Mouse (Mus musculus) MEL (cell line): ENCODE results near the gene Gimap7. TPM values are rescaled to one million over a fixed set of nuclear protein-coding genes. Genes with fewer than 3 reads are reported as not detected.

ENCODE experiments used
- DNase-seq: peaks from one replicate; pipeline ENCODE4 v3.0.0; 2011; ENCODE audit warnings: low read depth, low spot score
- H3K27ac ChIP-seq: 2 replicates; pipeline ENCODE4 v1.5.1; 2012; ENCODE audit warnings: low read depth, mild to moderate bottlenecking, control low read depth, low read length, moderate library complexity; ENCODE audit not compliant: control insufficient read depth
- H3K27me3 ChIP-seq, 2 experiments: fragments of 150-350 bp in 1 of 2; sonication (generic) in 1 of 2; 2 replicates each; pipeline ENCODE4 v1.6.1; 2012; ENCODE audit warnings: low read length in 2 of 2, mild to moderate bottlenecking in 2 of 2, improper control_type of control experiment in 1 of 2, moderate library complexity in 1 of 2; ENCODE audit not compliant: insufficient read depth in 2 of 2, control insufficient read depth in 1 of 2
- H3K36me3 ChIP-seq, 2 experiments: 2 replicates each; pipeline ENCODE4 v1.6.1; 2012 to 2014; ENCODE audit warnings: low read length in 2 of 2, improper control_type of control experiment in 1 of 2, inconsistent platforms in 1 of 2, mild to moderate bottlenecking in 1 of 2; ENCODE audit not compliant: insufficient read depth in 2 of 2, control insufficient read depth in 1 of 2
- H3K4me1 ChIP-seq, 2 experiments: fragments of 150-350 bp in 1 of 2; sonication (generic) in 1 of 2; 2 replicates each; pipeline ENCODE4 v1.6.1; 2012; ENCODE audit warnings: low read length in 2 of 2, improper control_type of control experiment in 1 of 2, mild to moderate bottlenecking in 1 of 2; ENCODE audit not compliant: insufficient read depth in 2 of 2, control insufficient read depth in 1 of 2
- H3K4me3 ChIP-seq, 2 experiments: fragments of 150-350 bp in 1 of 2; sonication (generic) in 1 of 2; 2 replicates each; pipeline ENCODE4 v1.5.1; 2012; ENCODE audit warnings: low read depth in 2 of 2, low read length in 2 of 2, mild to moderate bottlenecking in 2 of 2, moderate library complexity in 2 of 2, control low read depth in 1 of 2, improper control_type of control experiment in 1 of 2; ENCODE audit not compliant: control insufficient read depth in 1 of 2, insufficient read depth in 1 of 2
- H3K79me2 ChIP-seq: 2 replicates; pipeline ENCODE4 v1.6.1; 2012; ENCODE audit warnings: mild to moderate bottlenecking, low read length, moderate library complexity; ENCODE audit not compliant: control insufficient read depth, poor library complexity, insufficient read depth
- H3K9ac ChIP-seq: 2 replicates; pipeline ENCODE4 v1.6.1; 2012; ENCODE audit warnings: low read depth, mild to moderate bottlenecking, control low read depth, low read length, moderate library complexity; ENCODE audit not compliant: control insufficient read depth, poor library complexity, severe bottlenecking
- H3K9me3 ChIP-seq: fragments of 150-350 bp; sonication (generic); replicated peaks from 2 replicates; pipeline ENCODE4 v1.6.1; 2012; ENCODE audit warnings: mild to moderate bottlenecking, low read length, improper control_type of control experiment, moderate library complexity; ENCODE audit not compliant: insufficient read depth
- CHD1 ChIP-seq: IDR thresholded peaks from 2 replicates; pipeline ENCODE4 v1.6.1; 2012; ENCODE audit warnings: low read depth, mild to moderate bottlenecking, inconsistent platforms, low read length, improper control_type of control experiment
- E2F4 ChIP-seq: IDR thresholded peaks from 2 replicates; pipeline ENCODE4 v1.6.1; 2011; ENCODE audit warnings: low read depth, low read length, improper control_type of control experiment, borderline replicate concordance
- EP300 ChIP-seq, 2 experiments: IDR thresholded peaks; 2 replicates each; pipeline ENCODE4 v1.6.1; 2011; ENCODE audit warnings: improper control_type of control experiment in 2 of 2, low read length in 2 of 2, low read depth in 1 of 2, mild to moderate bottlenecking in 1 of 2
- ETS1 ChIP-seq: IDR thresholded peaks from 2 replicates; pipeline ENCODE4 v1.6.1; 2012; ENCODE audit warnings: low read depth, mild to moderate bottlenecking, inconsistent platforms, low read length, improper control_type of control experiment, moderate library complexity
- GABPA ChIP-seq: IDR thresholded peaks from 2 replicates; pipeline ENCODE4 v1.6.1; 2012; ENCODE audit warnings: low read depth, mild to moderate bottlenecking, inconsistent platforms, low read length, improper control_type of control experiment, moderate library complexity
- GATA1 ChIP-seq: IDR thresholded peaks from 2 replicates; pipeline ENCODE4 v1.6.1; 2011; ENCODE audit warnings: low read depth, low read length, improper control_type of control experiment
- MAX ChIP-seq: IDR thresholded peaks from 2 replicates; pipeline ENCODE4 v1.6.1; 2011; ENCODE audit warnings: low read length, improper control_type of control experiment
- MAZ ChIP-seq: IDR thresholded peaks from 2 replicates; pipeline ENCODE4 v1.6.1; 2012; ENCODE audit warnings: low read depth, mild to moderate bottlenecking, inconsistent platforms, low read length, improper control_type of control experiment
- MEF2A ChIP-seq: IDR thresholded peaks from 2 replicates; pipeline ENCODE4 v1.6.1; 2014; ENCODE audit warnings: low read depth, mild to moderate bottlenecking, inconsistent platforms, low read length, improper control_type of control experiment; ENCODE audit not compliant: poor library complexity, insufficient replicate concordance, severe bottlenecking; ENCODE audit errors: extremely low read depth
- MYB ChIP-seq: IDR thresholded peaks from 2 replicates; pipeline ENCODE4 v1.6.1; 2011; ENCODE audit warnings: mild to moderate bottlenecking, low read depth, low read length, improper control_type of control experiment
- MYC ChIP-seq: IDR thresholded peaks from 2 replicates; pipeline ENCODE4 v1.6.1; 2011; ENCODE audit warnings: low read depth, mild to moderate bottlenecking, low read length, improper control_type of control experiment, moderate library complexity
- POLR2A ChIP-seq, 2 experiments: IDR thresholded peaks; 2 replicates each; pipeline ENCODE4 v1.6.1; 2011 to 2012; ENCODE audit warnings: low read length in 2 of 2, mild to moderate bottlenecking in 2 of 2, control low read depth in 1 of 2, improper control_type of control experiment in 1 of 2, low read depth in 1 of 2, moderate library complexity in 1 of 2; ENCODE audit not compliant: control insufficient read depth in 1 of 2, insufficient read depth in 1 of 2, poor library complexity in 1 of 2
- POLR2AphosphoS2 ChIP-seq: IDR thresholded peaks from 2 replicates; pipeline ENCODE4 v1.6.1; 2011; ENCODE audit warnings: low read length, improper control_type of control experiment
- POLR2AphosphoS5 ChIP-seq: IDR thresholded peaks from 2 replicates; pipeline ENCODE4 v1.6.1; 2012; ENCODE audit warnings: low read depth, borderline replicate concordance, mild to moderate bottlenecking, inconsistent platforms, low read length, moderate library complexity, mixed read lengths
- RAD21 ChIP-seq: IDR thresholded peaks from 2 replicates; pipeline ENCODE4 v1.6.1; 2011; ENCODE audit warnings: mild to moderate bottlenecking, low read depth, low read length, improper control_type of control experiment
- RCOR1 ChIP-seq: IDR thresholded peaks from 2 replicates; pipeline ENCODE4 v1.6.1; 2012; ENCODE audit warnings: low read depth, mild to moderate bottlenecking, inconsistent platforms, low read length, improper control_type of control experiment
- SIN3A ChIP-seq: IDR thresholded peaks from 2 replicates; pipeline ENCODE4 v1.6.1; 2012; ENCODE audit warnings: low read length, improper control_type of control experiment, inconsistent platforms
- SMC3 ChIP-seq: IDR thresholded peaks from 2 replicates; pipeline ENCODE4 v1.6.1; 2011; ENCODE audit warnings: low read depth, low read length, improper control_type of control experiment
- TAL1 ChIP-seq: IDR thresholded peaks from 2 replicates; pipeline ENCODE4 v1.6.1; 2012; ENCODE audit warnings: mild to moderate bottlenecking, inconsistent platforms, low read length, moderate library complexity, mixed read lengths
- TBP ChIP-seq: IDR thresholded peaks from 2 replicates; pipeline ENCODE4 v1.8.0; 2011; ENCODE audit warnings: low read depth, low read length, improper control_type of control experiment
- TCF12 ChIP-seq: IDR thresholded peaks from 2 replicates; pipeline ENCODE4 v1.6.1; 2014; ENCODE audit warnings: low read depth, mild to moderate bottlenecking, inconsistent platforms, low read length, improper control_type of control experiment, moderate library complexity
- USF1 ChIP-seq: IDR thresholded peaks from 2 replicates; pipeline ENCODE4 v1.6.1; 2014; ENCODE audit warnings: low read depth, mild to moderate bottlenecking, inconsistent platforms, low read length, improper control_type of control experiment, moderate library complexity
- USF2 ChIP-seq, 2 experiments: IDR thresholded peaks; 2 replicates each; pipeline ENCODE4 v1.6.1; 2011 to 2012; ENCODE audit warnings: improper control_type of control experiment in 2 of 2, low read length in 2 of 2, borderline replicate concordance in 1 of 2, inconsistent platforms in 1 of 2, low read depth in 1 of 2, mild to moderate bottlenecking in 1 of 2; ENCODE audit not compliant: insufficient read depth in 1 of 2
- ZC3H11A ChIP-seq: IDR thresholded peaks from 2 replicates; pipeline ENCODE4 v1.6.1; 2012; ENCODE audit warnings: low read depth, mild to moderate bottlenecking, inconsistent platforms, low read length, improper control_type of control experiment
- ZNF384 ChIP-seq: IDR thresholded peaks from 2 replicates; pipeline ENCODE4 v1.6.1; 2012; ENCODE audit warnings: low read depth, mild to moderate bottlenecking, inconsistent platforms, low read length, improper control_type of control experiment
- polyA plus RNA-seq, 2 experiments: library from polyadenylated mRNA; stranded (reverse) in 1 of 2; unstranded in 1 of 2; fragments of >175 nt in 1 of 2; fragments of >200 nt in 1 of 2; gene quantifications; 2 replicates each; pipeline versions ENCODE4 v1.2.1 to v1.2.4; 2012; ENCODE audit warnings: low replicate concordance in 2 of 2, low read depth in 1 of 2; ENCODE audit not compliant: insufficient read length in 2 of 2, insufficient read depth in 1 of 2, missing spikeins in 1 of 2
- total RNA-seq: library from RNA; depleted of rRNA; stranded (reverse); fragments of 300-350 nt; gene quantifications from 2 replicates; pipeline ENCODE4 v1.2.3, GENCODE M21; 2012

Gene Gimap7
- total and polyA plus RNA-seq, 3 experiments, result not detected

GRCm38 (mm10) chr6:48679701-48680100 lies 38.7 kb upstream of the Gimap7 start:
- Histone ChIP-seq H3K36me3 (no peaks in the 10 kb centered on the region; a peak in 1 of 4 replicates), H3K79me2 (0 out of 2 replicates have a peak, but pooled peaks cover 2% of the 10 kb centered on the region), H3K9ac (no peak overlapping the region), H3K4me3 (no peak overlapping the region), H3K4me1 (no peaks in the 10 kb centered on the region), H3K27ac (no peak overlapping the region), H3K27me3 (no peaks in the 10 kb centered on the region), H3K9me3 (no peaks in the 10 kb centered on the region)
- DNase-seq, result no peak
- TF ChIP-seq MAZ (no peak), POLR2A (IDR thresholded peaks at IDR 0.05; ENCODE audit: control insufficient read depth in 1 of 2, insufficient read depth in 1 of 2, low read depth in 1 of 2, low read length in 2 of 2, poor library complexity in 1 of 2) (no peak), RAD21 (no peak), POLR2AphosphoS2 (no peak), SIN3A (no peak), E2F4 (no peak), TBP (no peak), GATA1 (no peak), MEF2A (no peak), ZC3H11A (no peak), GABPA (no peak), TAL1 (no peak)

GRCm38 (mm10) chr6:48680421-48680820 lies 38.0 kb upstream of the Gimap7 start:
- Histone ChIP-seq H3K9ac (no peak overlapping the region), H3K4me1 (no peaks in the 10 kb centered on the region), H3K36me3 (no peaks in the 10 kb centered on the region; a peak in 1 of 4 replicates), H3K9me3 (no peaks in the 10 kb centered on the region), H3K79me2 (0 out of 2 replicates have a peak, but pooled peaks cover 2% of the 10 kb centered on the region), H3K4me3 (no peak overlapping the region), H3K27ac (no peak overlapping the region), H3K27me3 (no peaks in the 10 kb centered on the region)
- no peak for DNase-seq
- TF ChIP-seq MYB, result no peak
- TF ChIP-seq MEF2A, result no peak
- no peak for TF ChIP-seq SIN3A
- no peak for TF ChIP-seq RAD21
- no peak for TF ChIP-seq TAL1
- no peak for TF ChIP-seq POLR2AphosphoS5
- no peak for TF ChIP-seq USF2 (IDR thresholded peaks at IDR 0.05; ENCODE audit: borderline replicate concordance in 1 of 2, insufficient read depth in 1 of 2, low read depth in 1 of 2, low read length in 2 of 2)
- no peak for TF ChIP-seq SMC3
- no peak for TF ChIP-seq MYC
- TF ChIP-seq EP300 (IDR thresholded peaks at IDR 0.05; ENCODE audit: low read depth in 1 of 2, low read length in 2 of 2), result no peak
- no peak for TF ChIP-seq ETS1
- TF ChIP-seq CHD1, result no peak
- TF ChIP-seq USF1, result no peak
- TF ChIP-seq TCF12, result no peak
- no peak for TF ChIP-seq RCOR1
- TF ChIP-seq MAX, result no peak
- TF ChIP-seq ZNF384, result no peak
